Mouse (Mus musculus): Measurements from ENCODE around the gene Ddx10. TPM values are rescaled to one million over a fixed set of nuclear protein-coding genes. Genes with fewer than 3 reads are reported as not detected.
A peak's percentile ranks its signal among the peaks of the same experiment; 100 is the strongest.

Gene Ddx10
- total RNA-seq (2012; rRNA removed): 43.6 and 45.1 TPM in 2 replicates
- 10 to 100 TPM; 46.5 to 48.4 TPM for polyA plus RNA-seq (2012; ENCODE audit: insufficient read depth in 1 of 2, insufficient read length in 2 of 2, low read depth in 1 of 2, low replicate concordance in 2 of 2, missing spikeins in 1 of 2)

DNA sequence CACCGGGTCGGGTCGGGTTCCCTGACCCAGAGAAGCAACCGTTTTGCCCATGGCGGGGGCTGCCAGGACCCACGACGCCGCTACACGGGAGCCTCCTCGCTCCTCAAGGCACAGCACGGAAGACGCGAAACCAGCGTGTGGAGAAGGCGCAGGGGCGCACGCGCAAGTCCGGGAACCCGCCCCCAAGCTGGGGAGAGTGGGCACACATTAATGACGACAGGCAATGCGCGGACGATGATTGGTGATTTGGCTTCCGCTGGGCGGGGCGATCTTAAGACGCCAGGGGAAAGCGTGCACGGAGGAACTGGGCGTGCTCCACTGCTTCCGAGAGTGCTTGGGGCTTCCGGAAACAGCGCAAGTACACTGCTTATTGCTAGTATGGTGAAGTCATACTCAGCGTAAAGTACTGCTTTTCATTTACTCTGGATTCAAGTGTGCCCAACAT lies at the start of gene Ddx10:
TSS of gene Ddx10 (minus strand) at position 101 of the 445 bp plus-strand sequence.
- Histone ChIP-seq H3K4me3 (ENCODE audit: control insufficient read depth in 1 of 2, insufficient read depth in 1 of 2, low read depth in 2 of 2, low read length in 2 of 2) (peak within 1 kb of the TSS; percentile 77 to 83), H3K9ac (ENCODE audit: control insufficient read depth, low read depth, low read length, poor library complexity, severe bottlenecking) (peak within 1 kb of the TSS; percentile 84)
- TF ChIP-seq TCF12 (IDR thresholded peaks at IDR 0.05; ENCODE audit: low read depth, low read length) (peak; percentile 25; the same call in 1 of the 2 replicates), NRF1 (IDR thresholded peaks at IDR 0.05; ENCODE audit: insufficient read depth, low read depth, low read length, poor library complexity, severe bottlenecking) (peak; percentile 96), ELF1 (IDR thresholded peaks at IDR 0.05; ENCODE audit: low read depth, low read length) (peak; percentile 95), ZMIZ1 (IDR thresholded peaks at IDR 0.05; ENCODE audit: low read depth, low read length) (peak; percentile 32; the same call in 1 of the 2 replicates), SIN3A (IDR thresholded peaks at IDR 0.05; ENCODE audit: low read length) (peak; percentile 96), USF2 (IDR thresholded peaks at IDR 0.05; ENCODE audit: borderline replicate concordance in 1 of 2, insufficient read depth in 1 of 2, low read depth in 1 of 2, low read length in 2 of 2) (no peak), MXI1 (IDR thresholded peaks at IDR 0.05; ENCODE audit: low read depth, low read length) (peak; percentile 98), HCFC1 (IDR thresholded peaks at IDR 0.05; ENCODE audit: low read depth, low read length) (peak; percentile 87), NELFE (IDR thresholded peaks at IDR 0.05; ENCODE audit: low read depth, low read length) (peak; percentile 90), MAX (IDR thresholded peaks at IDR 0.05; ENCODE audit: low read length) (peak; percentile 83), POLR2AphosphoS2 (IDR thresholded peaks at IDR 0.05; ENCODE audit: low read length) (peak; percentile 62; the same call in 1 of the 2 replicates), POLR2A (IDR thresholded peaks at IDR 0.05; ENCODE audit: control insufficient read depth in 1 of 2, insufficient read depth in 1 of 2, low read depth in 1 of 2, low read length in 2 of 2, poor library complexity in 1 of 2) (peak; percentile 86 to 89), SMC3 (IDR thresholded peaks at IDR 0.05; ENCODE audit: low read depth, low read length) (no peak), RAD21 (IDR thresholded peaks at IDR 0.05; ENCODE audit: low read depth, low read length) (no peak), TBP (IDR thresholded peaks at IDR 0.05; ENCODE audit: low read depth, low read length) (peak; percentile 82), POLR2AphosphoS5 (IDR thresholded peaks at IDR 0.05; ENCODE audit: borderline replicate concordance, low read depth, low read length) (no peak), MYC (IDR thresholded peaks at IDR 0.05; ENCODE audit: low read depth, low read length) (peak; percentile 88)

DNA sequence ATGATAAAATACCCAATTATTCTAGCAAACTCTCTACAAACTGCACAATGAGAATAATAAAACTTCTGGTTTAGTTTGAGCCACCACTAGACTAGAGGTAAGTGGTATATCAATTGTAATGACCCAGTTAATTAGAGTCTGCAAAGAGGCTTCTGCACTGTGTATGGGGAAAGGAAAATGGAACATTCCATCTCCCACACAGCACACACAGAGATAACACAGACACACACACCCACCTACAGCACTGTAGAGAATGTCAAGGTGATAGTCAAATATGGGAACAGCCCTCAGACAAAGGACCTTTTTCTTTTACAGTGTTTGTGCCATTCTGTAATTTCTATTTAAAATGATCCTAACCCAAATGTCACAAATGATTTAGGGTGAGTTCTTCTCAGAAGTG lies 45.0 kb upstream of the Ddx10 start:
- no peak overlapping the region for H3K4me3 ChIP-seq (ENCODE audit: control insufficient read depth in 1 of 2, insufficient read depth in 1 of 2, low read depth in 2 of 2, low read length in 2 of 2)
- H3K79me2 ChIP-seq (ENCODE audit: control insufficient read depth, insufficient read depth, low read length, poor library complexity): no peaks in the 10 kb centered on the region
- H3K36me3 ChIP-seq (ENCODE audit: control insufficient read depth in 1 of 2, insufficient read depth in 2 of 2, low read length in 2 of 2): no peaks in the 10 kb centered on the region
- no peaks in the 10 kb centered on the region for H3K9me3 ChIP-seq (replicated peaks; ENCODE audit: insufficient read depth, low read length)
- TF ChIP-seq ELF1 (IDR thresholded peaks at IDR 0.05; ENCODE audit: low read depth, low read length) (no peak), CHD2 (IDR thresholded peaks at IDR 0.05; ENCODE audit: low read length) (no peak), ZMIZ1 (IDR thresholded peaks at IDR 0.05; ENCODE audit: low read depth, low read length) (no peak), NRF1 (IDR thresholded peaks at IDR 0.05; ENCODE audit: insufficient read depth, low read depth, low read length, poor library complexity, severe bottlenecking) (no peak), MAZ (IDR thresholded peaks at IDR 0.05; ENCODE audit: low read depth, low read length) (no peak), ZNF384 (IDR thresholded peaks at IDR 0.05; ENCODE audit: low read depth, low read length) (no peak), POLR2AphosphoS2 (IDR thresholded peaks at IDR 0.05; ENCODE audit: low read length) (no peak)
- no peak overlapping the region for H3K27ac ChIP-seq (ENCODE audit: control insufficient read depth, low read depth, low read length)
- H3K27me3 ChIP-seq (ENCODE audit: control insufficient read depth in 1 of 2, insufficient read depth in 2 of 2, low read length in 2 of 2): peaks cover 5 to 7% of the 10 kb centered on the region in 2 experiments
- no peaks in the 10 kb centered on the region for H3K4me1 ChIP-seq (ENCODE audit: control insufficient read depth in 1 of 2, insufficient read depth in 2 of 2, low read length in 2 of 2)
- DNase-seq (ENCODE audit: low read depth, low spot score): no peak
- no peak overlapping the region for H3K9ac ChIP-seq (ENCODE audit: control insufficient read depth, low read depth, low read length, poor library complexity, severe bottlenecking)

More for the DNA sequence above, at the start of gene Ddx10:
- H3K27ac ChIP-seq (ENCODE audit: control insufficient read depth, low read depth, low read length): peak within 1 kb of the TSS; percentile 19; the same call in 1 of the 2 replicates
- no peaks in the 10 kb centered on the region for H3K9me3 ChIP-seq (replicated peaks; ENCODE audit: insufficient read depth, low read length)
- H3K36me3 ChIP-seq (ENCODE audit: control insufficient read depth in 1 of 2, insufficient read depth in 2 of 2, low read length in 2 of 2): peaks cover 0 to 9% of the 10 kb centered on the region in 2 experiments; a peak in 1 of 4 replicates
- H3K27me3 ChIP-seq (ENCODE audit: control insufficient read depth in 1 of 2, insufficient read depth in 2 of 2, low read length in 2 of 2): no peaks in the 10 kb centered on the region; a peak in 1 of 4 replicates
- peaks cover 24% of the 10 kb centered on the region for H3K79me2 ChIP-seq (ENCODE audit: control insufficient read depth, insufficient read depth, low read length, poor library complexity)
- peaks cover 0 to 6% of the 10 kb centered on the region in 2 experiments; a peak in 2 of 4 replicates for H3K4me1 ChIP-seq (ENCODE audit: control insufficient read depth in 1 of 2, insufficient read depth in 2 of 2, low read length in 2 of 2)
- DNase-seq (ENCODE audit: low read depth, low spot score): peak; percentile 99

Measured in MEL (cell line).